Mouse (Mus musculus): ENCODE measurements around the gene Dact2. TPM values are rescaled to one million over a fixed set of nuclear protein-coding genes. Genes with fewer than 3 reads are reported as not detected.

The Dact2 gene
- total RNA-seq, 1 experiment from 2014 or later = not detected

- ATAC-seq (replicated peaks in 1 of 2; ENCODE audit: insufficient read depth in 1 of 2, low FRiP score in 2 of 2, low TSS enrichment in 1 of 2, low read depth in 1 of 2, poor library complexity in 2 of 2, severe bottlenecking in 2 of 2) = no peak
Observed at GRCm38 (mm10) chr17:14165332-14165876, 38.7 kb downstream of the Dact2 start.

GRCm38 (mm10) chr17:14160846-14161245, 43.3 kb downstream of the Dact2 start:
- ATAC-seq (replicated peaks in 1 of 2; ENCODE audit: insufficient read depth in 1 of 2, low FRiP score in 2 of 2, low TSS enrichment in 1 of 2, low read depth in 1 of 2, poor library complexity in 2 of 2, severe bottlenecking in 2 of 2) = no peak

- no peak for ATAC-seq (replicated peaks in 1 of 2; ENCODE audit: insufficient read depth in 1 of 2, low FRiP score in 2 of 2, low TSS enrichment in 1 of 2, low read depth in 1 of 2, poor library complexity in 2 of 2, severe bottlenecking in 2 of 2)
Observed at GRCm38 (mm10) chr17:14157779-14158195, 46.3 kb downstream of the Dact2 start.

Other genes with a start within 250 kb of the Dact2 start
- not detected in 2 replicates for gene Gm7356, start 200.6 kb downstream of the Dact2 start, total RNA-seq (2017)
- gene Gm7358, start 144.8 kb downstream of the Dact2 start, total RNA-seq (2017) = not detected in 2 replicates
- not detected in 2 replicates for gene Smoc2, start 75.2 kb upstream of the Dact2 start, total RNA-seq (2017)

All from hematopoietic stem cell, adult 5-6 weeks (primary cell).